Mouse (Mus musculus) heart, embryonic 15.5 days (tissue): ENCODE results near the gene Grasp. TPM values are rescaled to one million over a fixed set of nuclear protein-coding genes. Genes with fewer than 3 reads are reported as not detected.

Source experiments
- microRNA-seq: library from miRNA; unstranded; fragments of <30 nt; microRNA quantifications from one replicate; pipeline ENCODE4, GENCODE M21; 2016
- polyA plus RNA-seq: library from polyadenylated mRNA; unstranded; fragments of >200 nt; fragmentation: Nextera tagmentation; extraction: Ambion mirVana; gene quantifications from 2 replicates; pipeline ENCODE4 v1.2.1, GENCODE M21; 2015

The Grasp gene
- polyA plus RNA-seq, 1 experiment from 2014 or later: 3.3 TPM

Small RNA genes lying within 50 kb of the gene (microRNA-seq; reads per million reads assigned to microRNA genes)
- not detected for gene Mir6962

Other genes with a start within 250 kb of the Grasp start
- gene Gm47841, start 176.8 kb upstream of the Grasp start, polyA plus RNA-seq: not detected in 2 replicates
- 0.03 and 0.10 TPM in 2 replicates for gene Fignl2, start 145.6 kb upstream of the Grasp start, polyA plus RNA-seq
- not detected in 2 replicates for gene Ankrd33, start 108.4 kb upstream of the Grasp start, polyA plus RNA-seq
- 13.1 and 17.1 TPM in 2 replicates for gene Acvrl1, start 95.7 kb upstream of the Grasp start, polyA plus RNA-seq
- gene Acvr1b, start 50.1 kb upstream of the Grasp start, polyA plus RNA-seq: 5.8 and 6.9 TPM in 2 replicates
- 10.6 and 12.5 TPM in 2 replicates for gene Nr4a1, start 30.1 kb downstream of the Grasp start, polyA plus RNA-seq
- gene Atg101, start 60.1 kb downstream of the Grasp start, polyA plus RNA-seq: 52.0 and 59.9 TPM in 2 replicates
- gene 6030408B16Rik, start 69.0 kb downstream of the Grasp start, polyA plus RNA-seq: 3.1 and 4.8 TPM in 2 replicates
- 7.4 and 8.1 TPM in 2 replicates for gene Krt80, start 146.0 kb downstream of the Grasp start, polyA plus RNA-seq
- 17.4 and 28.2 TPM in 2 replicates for gene Krt7, start 186.9 kb downstream of the Grasp start, polyA plus RNA-seq
- 0.15 TPM in 1 of 2 replicates, not detected in the other for gene Krt87, start 214.6 kb downstream of the Grasp start, polyA plus RNA-seq
- gene Krt88, start 223.6 kb downstream of the Grasp start, polyA plus RNA-seq: not detected in 2 replicates
- not detected in 2 replicates for gene Krt81, start 239.6 kb downstream of the Grasp start, polyA plus RNA-seq
- not detected in 2 replicates for gene Krt86, start 249.3 kb downstream of the Grasp start, polyA plus RNA-seq